Mouse (Mus musculus) midbrain, embryonic 13.5 days (tissue): ENCODE results near the gene Acsm3. TPM values are rescaled to one million over a fixed set of nuclear protein-coding genes. Genes with fewer than 3 reads are reported as not detected.
A peak's percentile ranks its signal among the peaks of the same experiment; 100 is the strongest.

Experiments
- ATAC-seq: fragments of 200-750 bp; cut with Nextera tagmentation; 2 replicates; pipeline ENCODE4 v1.8.0; 2017; ENCODE audit warnings: mild to moderate bottlenecking, moderate TSS enrichment, moderate library complexity
- H3K27ac ChIP-seq: fragments of 300-500 bp; sonication (generic); 2 replicates; pipeline ENCODE4 v1.5.1; 2015; ENCODE audit warnings: inconsistent platforms, mild to moderate bottlenecking, moderate library complexity
- H3K27me3 ChIP-seq: fragments of 300-500 bp; sonication (generic); 2 replicates; pipeline ENCODE4 v1.6.1; 2015; ENCODE audit warnings: mild to moderate bottlenecking, inconsistent platforms
- H3K36me3 ChIP-seq: fragments of 300-500 bp; sonication (generic); 2 replicates; pipeline ENCODE4 v1.6.1; 2015; ENCODE audit warnings: mild to moderate bottlenecking, inconsistent platforms
- H3K4me1 ChIP-seq: fragments of 300-500 bp; sonication (generic); replicated peaks from 2 replicates; pipeline ENCODE4 v1.6.1; 2015; ENCODE audit warnings: inconsistent platforms
- H3K4me2 ChIP-seq: fragments of 300-500 bp; sonication (generic); replicated peaks from 2 replicates; pipeline ENCODE4 v1.6.1; 2015; ENCODE audit warnings: moderate library complexity, mild to moderate bottlenecking, inconsistent platforms
- H3K4me3 ChIP-seq: fragments of 300-500 bp; sonication (generic); replicated peaks from 2 replicates; pipeline ENCODE4 v1.5.1; 2015; ENCODE audit warnings: mild to moderate bottlenecking, inconsistent platforms
- H3K9ac ChIP-seq: fragments of 300-500 bp; sonication (generic); replicated peaks from 2 replicates; pipeline ENCODE4 v1.6.1; 2015; ENCODE audit warnings: mild to moderate bottlenecking, inconsistent platforms
- H3K9me3 ChIP-seq: fragments of 300-500 bp; sonication (generic); 2 replicates; pipeline ENCODE4 v1.6.1; 2016; ENCODE audit warnings: mild to moderate bottlenecking, inconsistent platforms
- WGBS: fragments of 180-500 bp; shearing (Covaris S2); methylation state at CpG from one replicate; pipeline ENCODE4 v1.1.7; 2015; 5-methylcytosine and 5-hydroxymethylcytosine counted together
- polyA plus RNA-seq: library from polyadenylated mRNA; unstranded; fragments of >200 nt; fragmentation: Nextera tagmentation; extraction: Ambion mirVana; gene quantifications from 2 replicates; pipeline ENCODE4 v1.2.1, GENCODE M21; 2015

The Acsm3 gene
- polyA plus RNA-seq, 1 experiment from 2014 or later = 0.11 TPM

DNA sequence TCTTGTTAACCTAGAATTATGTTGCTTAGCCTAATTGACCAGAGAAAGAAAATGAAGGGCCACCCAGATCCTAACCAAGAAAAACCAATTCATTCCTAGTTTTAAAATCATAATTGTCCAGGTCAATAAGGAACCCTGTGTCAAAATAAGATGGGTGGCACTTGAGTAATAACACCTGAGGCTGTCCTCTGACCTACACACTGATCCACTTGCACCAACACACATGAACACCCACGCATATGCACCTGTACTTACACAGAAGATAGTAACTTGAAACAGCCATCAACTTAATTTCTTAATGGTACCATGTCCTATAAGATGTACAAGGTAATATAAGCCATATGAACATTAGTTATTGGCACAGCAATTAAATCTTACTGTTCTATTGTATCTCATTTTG is 7.0 kb upstream of the Acsm3 start:
- Histone ChIP-seq H3K27me3 (no peaks in the 10 kb centered on the region), H3K4me2 (no peak overlapping the region), H3K9ac (no peak overlapping the region), H3K4me3 (no peak overlapping the region), H3K27ac (no peak overlapping the region), H3K4me1 (no peaks in the 10 kb centered on the region), H3K36me3 (no peaks in the 10 kb centered on the region), H3K9me3 (no peaks in the 10 kb centered on the region)
- no peak for ATAC-seq
- WGBS = 92% methylated on average over 1 of the region's 1 CpGs

DNA sequence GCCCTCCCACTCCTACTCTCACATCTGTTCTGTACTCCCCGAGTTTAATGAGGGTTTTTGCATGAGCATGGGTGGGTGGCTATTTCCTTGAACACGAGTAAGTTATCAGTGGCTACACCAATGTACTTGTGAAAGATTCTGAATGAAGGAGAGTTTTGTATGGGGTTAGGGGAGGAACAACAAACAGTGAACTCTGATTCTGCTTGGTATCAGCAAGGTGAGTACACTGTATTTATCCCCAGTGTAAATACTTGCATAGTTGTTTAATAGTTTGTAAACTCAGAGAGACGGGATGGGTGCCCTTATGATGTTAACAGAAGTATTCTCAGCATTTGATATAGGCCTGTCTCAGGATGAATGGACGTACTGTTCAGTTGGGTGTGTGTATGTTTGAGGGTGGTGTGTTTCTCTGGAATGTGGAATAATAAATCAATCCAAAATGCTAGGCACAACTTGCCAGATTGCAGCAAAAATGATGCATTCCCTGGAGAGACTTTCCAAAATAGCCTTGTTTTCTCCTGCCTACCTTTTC is 1.5 kb downstream of the Acsm3 start:
- Histone ChIP-seq H3K9ac (no peak overlapping the region), H3K27me3 (no peaks in the 10 kb centered on the region), H3K4me3 (no peak overlapping the region), H3K4me1 (no peaks in the 10 kb centered on the region), H3K4me2 (no peak overlapping the region), H3K36me3 (no peaks in the 10 kb centered on the region), H3K27ac (no peak overlapping the region), H3K9me3 (no peaks in the 10 kb centered on the region)
- WGBS = 77% methylated on average over 4 of the region's 4 CpGs
- ATAC-seq = no peak

DNA sequence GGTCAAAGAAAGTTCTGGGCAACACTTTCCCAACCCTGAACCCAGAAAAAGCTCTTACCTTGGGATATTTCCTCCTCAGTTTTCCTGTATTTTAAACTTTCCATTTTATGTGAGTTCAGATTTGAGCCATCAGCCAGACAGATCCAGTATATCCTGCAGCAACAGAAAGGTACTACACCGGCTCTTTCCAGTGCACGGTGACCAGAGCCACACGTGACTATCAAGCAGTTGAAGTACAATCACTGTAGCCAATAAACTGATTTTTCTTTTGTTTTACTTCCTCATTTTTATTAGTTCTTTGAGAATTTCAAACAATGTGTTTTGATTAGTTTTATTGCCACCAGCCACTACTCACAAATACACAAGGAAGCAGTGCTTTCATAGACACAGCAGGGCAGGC is 3.7 kb downstream of the Acsm3 start:
- no peaks in the 10 kb centered on the region for H3K27me3 ChIP-seq
- H3K9ac ChIP-seq = no peak overlapping the region
- ATAC-seq = no peak
- WGBS = 92% methylated on average over 3 of the region's 3 CpGs
- no peak overlapping the region for H3K4me3 ChIP-seq
- no peaks in the 10 kb centered on the region for H3K36me3 ChIP-seq
- H3K9me3 ChIP-seq = no peaks in the 10 kb centered on the region
- H3K4me2 ChIP-seq = no peak overlapping the region
- no peaks in the 10 kb centered on the region for H3K4me1 ChIP-seq
- no peak overlapping the region for H3K27ac ChIP-seq

DNA sequence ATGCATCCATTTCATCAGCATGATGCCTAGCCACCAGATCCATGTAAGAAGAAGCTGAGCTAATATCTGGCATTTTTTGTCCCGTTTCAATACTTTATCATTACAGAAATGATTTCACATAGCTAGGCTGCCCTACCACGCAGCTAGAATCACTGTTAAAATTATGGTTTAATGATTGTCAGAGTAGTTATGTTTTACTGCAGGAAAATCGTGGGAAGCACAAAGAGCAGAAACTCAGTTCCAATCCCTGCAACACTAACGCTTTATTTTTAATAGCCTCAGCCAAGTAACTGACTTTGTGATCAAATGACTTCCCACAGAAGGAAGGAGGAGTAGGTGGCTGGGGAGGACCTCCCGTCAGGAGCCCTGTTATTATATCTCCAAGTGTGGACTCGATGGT is 6.3 kb downstream of the Acsm3 start:
- Histone ChIP-seq H3K27me3 (no peaks in the 10 kb centered on the region), H3K36me3 (no peaks in the 10 kb centered on the region), H3K4me3 (no peak overlapping the region), H3K4me1 (no peaks in the 10 kb centered on the region), H3K9me3 (no peaks in the 10 kb centered on the region), H3K27ac (no peak overlapping the region), H3K4me2 (no peak overlapping the region), H3K9ac (no peak overlapping the region)
- 88% methylated on average over 6 of the region's 6 CpGs for WGBS
- ATAC-seq = no peak

DNA sequence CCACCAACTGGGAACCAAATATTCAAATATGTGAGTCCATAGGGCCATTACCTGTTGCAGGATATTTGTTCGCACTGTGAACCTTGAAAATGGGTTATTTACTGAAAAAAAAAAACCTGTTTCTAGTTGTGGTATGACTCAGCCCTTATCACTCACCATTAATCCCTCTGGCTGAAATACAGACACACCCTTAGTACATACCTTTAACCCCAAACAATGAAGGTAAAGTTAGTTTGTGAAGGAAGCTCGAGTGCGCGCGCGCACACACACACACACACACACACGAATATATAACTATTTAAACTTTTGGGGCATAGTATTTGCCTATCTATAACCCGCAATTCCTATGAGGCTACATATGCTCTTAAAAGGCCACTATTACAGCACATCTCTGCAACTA is 9.2 kb downstream of the Acsm3 start:
- no peak overlapping the region for H3K4me3 ChIP-seq
- no peaks in the 10 kb centered on the region for H3K9me3 ChIP-seq
- no peaks in the 10 kb centered on the region for H3K36me3 ChIP-seq
- WGBS = 95% methylated on average over 8 of the region's 8 CpGs
- no peak overlapping the region for H3K27ac ChIP-seq
- no peak overlapping the region for H3K4me2 ChIP-seq
- H3K4me1 ChIP-seq = no peaks in the 10 kb centered on the region
- no peak for ATAC-seq
- H3K9ac ChIP-seq = no peak overlapping the region
- no peaks in the 10 kb centered on the region for H3K27me3 ChIP-seq

DNA sequence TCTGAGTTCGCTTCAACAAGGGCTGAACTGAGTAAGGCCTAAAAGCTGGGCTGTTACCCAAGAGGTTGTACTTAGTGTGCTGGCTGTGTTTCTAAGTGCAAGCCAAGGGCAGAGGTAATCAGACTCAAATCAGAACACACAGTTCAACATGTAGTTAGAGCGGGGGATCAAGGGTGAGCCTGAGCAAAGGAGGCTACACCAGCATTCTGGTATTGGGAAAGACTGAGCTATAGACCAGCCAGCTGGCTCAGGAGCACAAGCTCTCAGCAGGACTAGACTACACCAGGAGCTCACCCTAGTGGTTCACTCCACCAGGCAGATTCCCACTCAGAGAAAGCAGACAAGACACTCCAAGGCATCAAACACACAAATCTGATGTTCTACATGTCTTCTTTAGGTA is 22.7 kb downstream of the Acsm3 start:
- peaks cover 51% of the 10 kb centered on the region for H3K36me3 ChIP-seq
- ATAC-seq = no peak
- no peak overlapping the region for H3K9ac ChIP-seq
- H3K9me3 ChIP-seq = no peaks in the 10 kb centered on the region
- no peak overlapping the region for H3K27ac ChIP-seq
- H3K27me3 ChIP-seq = no peaks in the 10 kb centered on the region
- H3K4me2 ChIP-seq = no peak overlapping the region
- no peak overlapping the region for H3K4me3 ChIP-seq
- 93% methylated on average over 2 of the region's 2 CpGs for WGBS
- H3K4me1 ChIP-seq = no peaks in the 10 kb centered on the region

DNA sequence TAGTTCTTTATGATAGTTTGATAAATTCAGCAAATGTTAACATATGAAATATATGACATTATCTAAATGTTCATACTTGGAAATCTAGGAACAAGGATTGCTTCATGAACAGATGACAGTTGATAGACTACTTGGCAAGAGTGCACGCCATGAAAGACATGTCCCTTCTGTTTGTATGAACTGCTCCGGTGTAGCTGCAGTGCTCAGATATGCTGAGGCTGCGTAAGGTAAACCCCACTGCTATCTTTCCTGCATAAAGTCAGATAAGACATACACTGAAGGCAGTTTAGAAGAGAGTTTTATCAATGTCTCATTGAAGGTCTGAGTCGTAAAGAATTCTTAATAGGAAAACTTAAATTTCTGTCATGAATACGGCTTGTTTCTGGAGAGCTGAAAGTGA is 24.2 kb downstream of the Acsm3 start:
- peaks cover 64% of the 10 kb centered on the region for H3K36me3 ChIP-seq
- ATAC-seq = no peak
- H3K27ac ChIP-seq = no peak overlapping the region
- no peak overlapping the region for H3K4me2 ChIP-seq
- WGBS = 98% methylated on average over 5 of the region's 5 CpGs
- H3K27me3 ChIP-seq = no peaks in the 10 kb centered on the region
- no peaks in the 10 kb centered on the region for H3K4me1 ChIP-seq
- no peak overlapping the region for H3K4me3 ChIP-seq
- H3K9ac ChIP-seq = no peak overlapping the region
- no peaks in the 10 kb centered on the region for H3K9me3 ChIP-seq

DNA sequence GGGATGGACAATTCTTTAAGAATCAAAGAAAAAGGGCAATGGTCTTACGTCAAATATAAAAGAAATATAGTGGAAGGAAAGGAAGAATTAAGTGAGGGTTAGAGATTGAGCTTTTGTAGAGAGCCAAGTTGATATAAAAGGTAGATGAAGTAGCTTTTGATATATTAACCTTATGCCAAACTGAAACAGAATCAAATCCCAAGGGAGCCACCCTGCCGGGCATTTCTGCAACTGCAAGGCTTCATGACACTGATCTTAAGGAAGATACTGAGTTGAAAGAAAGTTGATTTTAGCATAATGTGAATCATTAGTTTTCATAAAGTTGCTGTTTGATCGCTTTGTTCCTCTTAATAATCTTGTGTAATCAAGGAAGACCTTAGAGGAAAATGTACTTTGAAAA is 28.3 kb downstream of the Acsm3 start:
- no peak overlapping the region for H3K9ac ChIP-seq
- H3K4me1 ChIP-seq = peaks cover 11% of the 10 kb centered on the region
- H3K27me3 ChIP-seq = no peaks in the 10 kb centered on the region
- WGBS = 93% methylated on average over 3 of the region's 3 CpGs
- H3K9me3 ChIP-seq = no peaks in the 10 kb centered on the region
- H3K27ac ChIP-seq = no peak overlapping the region
- H3K4me3 ChIP-seq = no peak overlapping the region
- peaks cover 48% of the 10 kb centered on the region for H3K36me3 ChIP-seq
- H3K4me2 ChIP-seq = no peak overlapping the region
- ATAC-seq = no peak

DNA sequence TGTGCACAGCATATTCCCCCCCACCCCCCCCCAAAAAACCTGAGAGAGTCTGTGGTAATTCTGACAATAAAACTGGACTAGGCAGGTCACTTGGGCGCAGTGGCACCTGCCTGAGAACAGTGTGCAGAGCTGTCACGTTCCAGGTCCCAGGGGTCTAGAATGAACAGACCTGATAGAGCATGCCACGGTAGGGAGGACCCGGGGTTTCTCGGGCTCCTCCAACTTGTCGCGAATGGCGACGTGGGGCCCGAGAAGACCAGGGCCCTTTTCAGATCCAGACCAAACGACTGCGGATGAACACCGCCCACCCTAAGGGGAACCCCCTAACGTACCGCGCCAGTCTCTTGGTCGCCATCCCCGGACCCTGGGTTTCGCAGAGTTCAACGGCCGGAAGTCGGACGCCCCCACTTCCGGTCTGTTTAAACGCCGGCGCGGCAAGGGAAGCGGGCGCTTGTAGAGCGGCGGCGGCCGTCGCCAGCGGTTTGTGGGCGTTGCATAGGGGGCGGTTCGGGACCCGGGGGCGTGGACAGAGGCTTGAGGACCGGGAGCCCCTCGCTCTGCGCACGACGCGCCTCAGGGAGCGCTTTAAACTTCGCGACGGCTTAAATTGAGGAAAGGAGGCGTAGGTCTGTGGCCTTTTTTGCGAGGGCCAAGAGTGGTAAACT is 33.0 kb downstream of the Acsm3 start, which contains the start of the genes Rexo5 and Eri2:
Gene Rexo5, plus strand, starts transcription at position 421 of the 665 bp plus-strand sequence.
Gene Eri2, minus strand, starts transcription at position 473 of the 665 bp plus-strand sequence.
- peak within 1 kb of the TSS; percentile 72 for H3K27ac ChIP-seq
- H3K4me2 ChIP-seq = peak within 1 kb of the TSS; percentile 88
- peak; percentile 99 for ATAC-seq
- peak within 1 kb of the TSS; percentile 72 for H3K9ac ChIP-seq
- no peaks in the 10 kb centered on the region for H3K9me3 ChIP-seq
- no peaks in the 10 kb centered on the region for H3K27me3 ChIP-seq
- H3K4me3 ChIP-seq = peak within 1 kb of the TSS; percentile 72
- peaks cover 14% of the 10 kb centered on the region for H3K36me3 ChIP-seq
- under 1% methylated on average over 53 of the region's 53 CpGs for WGBS
- peaks cover 21% of the 10 kb centered on the region for H3K4me1 ChIP-seq

DNA sequence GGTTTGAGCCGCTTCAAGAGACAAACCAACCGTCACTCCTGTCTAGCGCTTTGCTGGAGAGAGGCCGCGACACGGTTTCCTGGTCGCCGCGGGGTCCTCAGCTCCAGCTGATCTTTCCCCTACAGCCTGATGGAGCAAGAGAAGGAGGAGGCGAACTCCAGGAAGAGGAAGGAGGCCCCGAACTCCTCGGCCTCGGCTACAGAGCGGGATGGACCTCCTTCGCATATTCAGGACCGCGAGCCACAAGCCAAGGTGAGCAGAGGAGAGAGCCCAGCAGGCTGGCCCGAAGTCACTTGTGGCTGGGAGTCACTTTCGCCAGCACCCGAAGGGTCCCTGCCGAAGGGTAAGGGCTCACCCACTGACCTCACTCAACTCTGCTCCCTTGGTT is 33.5 kb downstream of the Acsm3 start:
- peaks cover 8% of the 10 kb centered on the region for H3K36me3 ChIP-seq
- 0% methylated on average over 21 of the region's 21 CpGs for WGBS
- peaks cover 21% of the 10 kb centered on the region for H3K4me1 ChIP-seq
- H3K27ac ChIP-seq = peak overlapping the region; percentile 72
- H3K9me3 ChIP-seq = no peaks in the 10 kb centered on the region
- no peaks in the 10 kb centered on the region for H3K27me3 ChIP-seq
- no peak for ATAC-seq
- peak overlapping the region; percentile 72 for H3K4me3 ChIP-seq
- peak overlapping the region; percentile 72 for H3K9ac ChIP-seq
- peak overlapping the region; percentile 88 for H3K4me2 ChIP-seq

DNA sequence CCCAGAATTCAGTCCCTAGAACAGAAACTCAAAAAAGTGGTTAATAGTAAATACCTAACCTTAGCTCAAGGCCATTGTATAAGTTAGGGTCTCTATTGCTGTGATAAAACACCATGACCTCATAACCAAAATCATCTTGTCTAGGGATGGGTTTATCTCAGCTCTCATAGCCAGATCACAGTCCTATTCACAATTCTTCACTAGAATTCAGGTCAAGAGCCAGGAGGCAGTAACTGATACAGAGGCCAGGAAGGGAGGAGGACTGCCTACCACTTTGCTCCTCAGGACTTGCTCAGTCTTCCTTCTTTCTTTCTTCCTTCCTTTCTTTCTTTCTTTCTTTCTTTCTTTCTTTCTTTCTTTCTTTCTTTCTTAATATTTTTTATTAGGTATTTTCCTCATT is 34.6 kb downstream of the Acsm3 start:
- H3K27me3 ChIP-seq = no peaks in the 10 kb centered on the region
- H3K9me3 ChIP-seq = no peaks in the 10 kb centered on the region
- no peak overlapping the region for H3K27ac ChIP-seq
- H3K4me3 ChIP-seq = peak overlapping the region; percentile 19
- peaks cover 21% of the 10 kb centered on the region for H3K4me1 ChIP-seq
- peak overlapping the region; percentile 38 for H3K4me2 ChIP-seq
- no peaks in the 10 kb centered on the region; the same call in 1 of the 2 replicates for H3K36me3 ChIP-seq
- peak overlapping the region; percentile 28; the same call in 1 of the 2 replicates for H3K9ac ChIP-seq
- ATAC-seq = no peak

DNA sequence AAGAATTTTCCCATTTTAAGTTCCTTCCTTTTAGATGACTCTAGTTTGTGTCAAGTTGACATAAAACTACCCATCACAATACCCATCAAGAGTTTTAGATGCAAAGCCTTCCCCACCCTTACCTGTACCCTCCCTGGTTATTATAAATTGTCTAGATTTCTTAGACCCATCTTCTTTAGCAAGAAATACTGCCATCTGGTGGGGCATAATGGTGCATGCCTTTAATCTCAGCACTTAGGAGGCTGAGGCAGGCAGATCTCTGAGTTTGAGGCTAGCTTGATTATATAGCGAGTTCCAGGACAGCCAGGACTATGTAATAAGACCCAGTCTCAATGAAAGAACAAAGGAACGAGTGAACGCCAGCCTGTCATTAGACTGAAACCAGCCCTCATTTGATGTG is 39.8 kb downstream of the Acsm3 start:
- Histone ChIP-seq H3K4me3 (no peak overlapping the region), H3K9ac (no peak overlapping the region), H3K36me3 (peaks cover 3% of the 10 kb centered on the region; the same call in 1 of the 2 replicates), H3K27me3 (no peaks in the 10 kb centered on the region), H3K4me1 (no peaks in the 10 kb centered on the region), H3K4me2 (no peak overlapping the region), H3K27ac (no peak overlapping the region), H3K9me3 (no peaks in the 10 kb centered on the region)
- no peak for ATAC-seq
- 97% methylated on average over 3 of the region's 3 CpGs for WGBS

DNA sequence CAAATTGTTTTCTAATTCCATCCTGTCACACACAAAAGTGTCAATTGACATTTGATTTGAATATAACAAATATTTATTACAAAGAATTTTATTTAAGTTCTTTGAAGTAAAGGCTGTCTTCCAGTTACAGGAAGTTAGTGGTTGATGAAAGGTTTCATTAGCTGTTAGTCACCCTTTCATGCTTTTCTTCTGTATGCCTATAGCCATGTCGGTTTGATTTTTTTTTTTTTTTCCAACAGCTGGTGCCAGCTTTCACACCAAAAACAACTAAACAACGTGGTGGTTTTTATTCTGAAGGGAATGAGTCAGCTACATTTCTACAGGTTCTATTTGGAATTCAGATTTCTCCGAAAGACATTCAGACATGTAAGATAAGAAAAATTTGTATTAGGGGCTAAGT is 40.3 kb downstream of the Acsm3 start:
- Histone ChIP-seq H3K4me1 (no peaks in the 10 kb centered on the region), H3K9ac (no peak overlapping the region), H3K9me3 (no peaks in the 10 kb centered on the region), H3K36me3 (peaks cover 3% of the 10 kb centered on the region; the same call in 1 of the 2 replicates), H3K27me3 (no peaks in the 10 kb centered on the region), H3K4me3 (no peak overlapping the region), H3K27ac (no peak overlapping the region), H3K4me2 (no peak overlapping the region)
- no peak for ATAC-seq
- WGBS = 93% methylated on average over 3 of the region's 3 CpGs
